Mouse (Mus musculus) brain, embryonic 14.5 days (tissue): ENCODE results near the gene Nkpd1. TPM values are rescaled to one million over a fixed set of nuclear protein-coding genes. Genes with fewer than 3 reads are reported as not detected.

Source experiments
- DNase-seq: peaks from one replicate; pipeline ENCODE4 v3.0.0-alpha.2; 2011; ENCODE audit warnings: low read depth
- CTCF ChIP-seq: fragments of 200-500 bp; IDR thresholded peaks from 2 replicates; pipeline ENCODE4 v1.5.1; 2012; ENCODE audit warnings: inconsistent platforms, mild to moderate bottlenecking, moderate library complexity, borderline replicate concordance; ENCODE audit not compliant: insufficient read depth, insufficient read length; ENCODE audit errors: extremely low read depth
- POLR2A ChIP-seq: fragments of 200-500 bp; IDR thresholded peaks from 2 replicates; pipeline ENCODE4 v1.6.1; 2012; ENCODE audit warnings: mild to moderate bottlenecking, inconsistent platforms, borderline replicate concordance; ENCODE audit not compliant: poor library complexity, insufficient read depth, insufficient read length, severe bottlenecking; ENCODE audit errors: extremely low read depth
- polyA plus RNA-seq: library from polyadenylated mRNA; depleted of rRNA; stranded (reverse); fragments of >200 nt; gene quantifications from 2 replicates; pipeline ENCODE4 v1.2.3, GENCODE M21; 2012

The Nkpd1 gene
- polyA plus RNA-seq, 1 experiment = 0.51 TPM

GRCm38 (mm10) chr7:19489525-19489924, 28.1 kb upstream of the Nkpd1 start:
- TF ChIP-seq CTCF = no peak
- TF ChIP-seq POLR2A = no peak
- DNase-seq = peak; percentile 21

GRCm38 (mm10) chr7:19491731-19492130, 25.9 kb upstream of the Nkpd1 start:
- DNase-seq = peak; percentile 27

GRCm38 (mm10) chr7:19494751-19495474, 22.7 kb upstream of the Nkpd1 start:
- TF ChIP-seq POLR2A (no peak), CTCF (no peak)
- no peak for DNase-seq

More at GRCm38 (mm10) chr7:19491731-19492130, 25.9 kb upstream of the Nkpd1 start:
- TF ChIP-seq CTCF = no peak
- TF ChIP-seq POLR2A = no peak

- DNase-seq = no peak
- TF ChIP-seq POLR2A (no peak), CTCF (no peak)
These were observed 22.0 kb upstream of the Nkpd1 start for GRCm38 (mm10) chr7:19495521-19496213.

- TF ChIP-seq POLR2A (no peak), CTCF (no peak)
- DNase-seq = no peak
These were observed 21.5 kb upstream of the Nkpd1 start for GRCm38 (mm10) chr7:19496214-19496555.

GRCm38 (mm10) chr7:19498326-19498725, 19.3 kb upstream of the Nkpd1 start:
- TF ChIP-seq POLR2A = no peak
- no peak for TF ChIP-seq CTCF
- DNase-seq = no peak

- no peak for TF ChIP-seq POLR2A
- no peak for TF ChIP-seq CTCF
- no peak for DNase-seq
These were observed 16.9 kb upstream of the Nkpd1 start for GRCm38 (mm10) chr7:19500420-19501363.

- DNase-seq = no peak
These were observed 16.0 kb upstream of the Nkpd1 start for GRCm38 (mm10) chr7:19501658-19502057.

GRCm38 (mm10) chr7:19503481-19504068, 14.1 kb upstream of the Nkpd1 start:
- peak; percentile 58 for DNase-seq
- TF ChIP-seq CTCF = peak; percentile 84
- TF ChIP-seq POLR2A = no peak

More at GRCm38 (mm10) chr7:19501658-19502057, 16.0 kb upstream of the Nkpd1 start:
- TF ChIP-seq POLR2A (no peak), CTCF (no peak)

GRCm38 (mm10) chr7:19506326-19506725, 11.3 kb upstream of the Nkpd1 start:
- DNase-seq = no peak
- no peak for TF ChIP-seq POLR2A
- peak; percentile 9; the same call in 1 of the 2 replicates for TF ChIP-seq CTCF
